Mouse (Mus musculus) hindbrain, embryonic 16.5 days (tissue): ENCODE measurements around the gene Pfkfb1. TPM values are rescaled to one million over a fixed set of nuclear protein-coding genes. Genes with fewer than 3 reads are reported as not detected.

Experiments
- ATAC-seq: fragments of 200-750 bp; cut with Nextera tagmentation; 2 replicates; pipeline ENCODE4 v1.8.0; 2017; ENCODE audit warnings: moderate TSS enrichment, moderate library complexity
- H3K27ac ChIP-seq: fragments of 300-500 bp; sonication (generic); 2 replicates; pipeline ENCODE4 v1.5.1; 2014; ENCODE audit warnings: low read depth, mild to moderate bottlenecking, control low read depth, low read length, moderate library complexity
- H3K27me3 ChIP-seq: fragments of 300-500 bp; sonication (generic); replicated peaks from 2 replicates; pipeline ENCODE4 v1.6.1; 2014; ENCODE audit warnings: low read length; ENCODE audit not compliant: control insufficient read depth, insufficient read depth
- H3K36me3 ChIP-seq: fragments of 300-500 bp; sonication (generic); 2 replicates; pipeline ENCODE4 v1.6.1; 2014; ENCODE audit warnings: mild to moderate bottlenecking, low read length, moderate library complexity, mixed read lengths; ENCODE audit not compliant: control insufficient read depth, insufficient read depth
- H3K4me1 ChIP-seq: fragments of 300-500 bp; sonication (generic); 2 replicates; pipeline ENCODE4 v1.6.1; 2014; ENCODE audit warnings: low read depth, low read length; ENCODE audit not compliant: control insufficient read depth, insufficient read depth
- H3K4me2 ChIP-seq: fragments of 300-500 bp; sonication (generic); 2 replicates; pipeline ENCODE4 v1.6.1; 2014; ENCODE audit warnings: mild to moderate bottlenecking, low read length, control low read depth, moderate library complexity
- H3K4me3 ChIP-seq: fragments of 300-500 bp; sonication (generic); 2 replicates; pipeline ENCODE4 v1.5.1; 2014; ENCODE audit warnings: mild to moderate bottlenecking, low read length, control low read depth, moderate library complexity
- H3K9ac ChIP-seq: fragments of 300-500 bp; sonication (generic); 2 replicates; pipeline ENCODE4 v1.6.1; 2014; ENCODE audit warnings: low read depth, mild to moderate bottlenecking, control low read depth, low read length, moderate library complexity
- H3K9me3 ChIP-seq: fragments of 300-500 bp; sonication (generic); 2 replicates; pipeline ENCODE4 v1.6.1; 2014; ENCODE audit warnings: mild to moderate bottlenecking, low read length, moderate library complexity; ENCODE audit not compliant: control insufficient read depth
- WGBS: fragments of 180-500 bp; shearing (Covaris S2); extraction: QIAGEN DNeasy Blood & Tissue Kit; methylation state at CpG from one replicate; pipeline ENCODE4 v1.1.7; 2014; 5-methylcytosine and 5-hydroxymethylcytosine counted together
- microRNA-seq: library from miRNA; unstranded; fragments of <30 nt; microRNA quantifications from one replicate; pipeline ENCODE4, GENCODE M21; 2017
- polyA plus RNA-seq: library from polyadenylated mRNA; unstranded; fragments of >200 nt; fragmentation: Nextera tagmentation; extraction: Ambion mirVana; gene quantifications from 2 replicates; pipeline ENCODE4 v1.2.1, GENCODE M21; 2015

Pfkfb1 gene
- polyA plus RNA-seq, 1 experiment from 2014 or later = 4.8 TPM

GRCm38 (mm10) chrX:150656908-150657796 lies 69.1 kb downstream of the Pfkfb1 start, which contains the start of gene Tro:
Tro (minus strand) TSS chrX:150657583.
- Histone ChIP-seq H3K9ac (peak within 1 kb of the TSS; percentile 74), H3K27me3 (no peaks in the 10 kb centered on the region), H3K27ac (peak within 1 kb of the TSS; percentile 77), H3K4me3 (peak within 1 kb of the TSS; percentile 55), H3K4me2 (peak within 1 kb of the TSS; percentile 50), H3K4me1 (peaks cover 4% of the 10 kb centered on the region), H3K9me3 (no peaks in the 10 kb centered on the region), H3K36me3 (peaks cover 3% of the 10 kb centered on the region; the same call in 1 of the 2 replicates)
- WGBS = 24% methylated on average over 36 of the region's 37 CpGs
- ATAC-seq = peak; percentile 94

- H3K4me3 ChIP-seq = peak overlapping the region; percentile 55
- WGBS = 35% methylated on average over 3 of the region's 3 CpGs
- no peaks in the 10 kb centered on the region for H3K9me3 ChIP-seq
- H3K27ac ChIP-seq = peak overlapping the region; percentile 77; the same call in 1 of the 2 replicates
- H3K4me2 ChIP-seq = peak overlapping the region; percentile 50
- peak; percentile 19; the same call in 1 of the 2 replicates for ATAC-seq
- peaks cover 4% of the 10 kb centered on the region for H3K4me1 ChIP-seq
- no peaks in the 10 kb centered on the region for H3K27me3 ChIP-seq
- peaks cover 3% of the 10 kb centered on the region; the same call in 1 of the 2 replicates for H3K36me3 ChIP-seq
- H3K9ac ChIP-seq = no peak overlapping the region
These were observed 69.7 kb downstream of the Pfkfb1 start for GRCm38 (mm10) chrX:150657797-150658118.

DNA sequence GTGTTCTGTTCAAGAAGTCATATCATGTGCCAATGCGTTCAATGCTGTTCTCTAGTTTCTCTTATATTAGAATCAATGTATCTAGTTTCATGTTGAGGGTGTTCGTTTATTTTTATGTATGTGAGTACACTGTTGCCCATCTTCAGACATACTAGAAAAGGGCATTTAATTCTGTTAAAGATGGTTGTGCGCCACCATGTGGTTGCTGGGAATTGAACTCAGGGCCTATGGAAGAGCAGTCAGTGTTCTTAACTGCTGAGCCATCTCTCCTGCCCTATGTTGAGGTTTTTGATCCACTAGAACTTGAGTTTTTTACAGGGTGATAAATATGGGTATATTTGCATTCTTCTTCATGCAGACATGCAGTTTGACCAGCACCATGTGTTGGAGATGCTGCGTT lies 74.8 kb downstream of the Pfkfb1 start:
- Histone ChIP-seq H3K4me2 (no peak overlapping the region), H3K9ac (no peak overlapping the region), H3K4me1 (no peaks in the 10 kb centered on the region), H3K4me3 (no peak overlapping the region), H3K36me3 (no peaks in the 10 kb centered on the region), H3K9me3 (no peaks in the 10 kb centered on the region), H3K27me3 (no peaks in the 10 kb centered on the region), H3K27ac (no peak overlapping the region)
- WGBS = 42% methylated on average over 4 of the region's 4 CpGs
- ATAC-seq = no peak

- Histone ChIP-seq H3K4me3 (no peak overlapping the region), H3K27me3 (no peaks in the 10 kb centered on the region), H3K36me3 (no peaks in the 10 kb centered on the region), H3K27ac (no peak overlapping the region), H3K9me3 (no peaks in the 10 kb centered on the region), H3K4me1 (no peaks in the 10 kb centered on the region), H3K9ac (no peak overlapping the region), H3K4me2 (no peak overlapping the region)
- 48% methylated on average over 1 of the region's 1 CpGs for whole genome bisulfite sequencing
- ATAC-seq = no peak
These were observed 89.5 kb downstream of the Pfkfb1 start for GRCm38 (mm10) chrX:150677505-150677904.

Small RNA genes within 50 kb of the gene (microRNA-seq; reads per million reads assigned to microRNA genes)
- not detected for gene Mir3620

Other genes with a start within 250 kb of the Pfkfb1 start
- gene Tmem29, start 129.1 kb upstream of the Pfkfb1 start, polyA plus RNA-seq = 74.6 and 78.2 TPM in 2 replicates
- 46.4 and 57.9 TPM in 2 replicates for gene Alas2, start 40.9 kb upstream of the Pfkfb1 start, polyA plus RNA-seq
- gene Apex2, start 1.6 kb downstream of the Pfkfb1 start, polyA plus RNA-seq = 14.8 and 18.1 TPM in 2 replicates
- gene Tro, start 69.4 kb downstream of the Pfkfb1 start, polyA plus RNA-seq = 73.6 and 86.1 TPM in 2 replicates
- 569 and 595 TPM in 2 replicates for gene Maged2, start 226.1 kb downstream of the Pfkfb1 start, polyA plus RNA-seq